Mouse (Mus musculus) stomach, postnatal 0 days (tissue): ENCODE measurements at regions not wholly inside any gene's neighbourhood (a gene's known extent, or its start where the extent isn't known, plus 50 kb on each side); places are given as distances from the start of the nearest gene placed in this dataset.

Source experiments
- CTCF ChIP-seq: IDR thresholded peaks from 2 replicates; pipeline ENCODE4 v1.5.1; 2016; ENCODE audit warnings: antibody characterized with exemption, low read depth, mild to moderate bottlenecking, moderate library complexity
- EP300 ChIP-seq: optimal IDR thresholded peaks from 2 replicates; pipeline ENCODE3; 2016; ENCODE audit warnings: antibody characterized with exemption

DNA sequence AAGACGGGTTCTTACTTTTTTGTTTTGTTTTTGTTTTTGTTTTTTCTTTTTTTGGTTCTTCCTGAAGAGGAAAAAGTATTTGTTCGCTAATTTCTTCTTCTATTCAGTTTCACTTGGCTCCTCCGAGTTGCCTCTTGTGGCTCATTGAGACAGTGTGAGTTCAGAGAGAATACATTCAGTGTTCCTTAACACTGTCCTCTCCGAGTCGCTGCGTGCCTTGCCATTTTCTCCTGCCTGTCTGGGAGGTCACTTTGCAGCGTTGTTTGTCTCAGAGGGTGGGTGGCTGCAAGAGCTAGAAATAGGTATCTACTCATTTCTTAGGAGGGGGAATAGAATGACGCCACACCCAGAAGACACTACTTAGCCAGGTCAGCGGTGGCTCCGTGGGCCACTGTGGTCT is 98.6 kb upstream of the Ccdc54 start:
- TF ChIP-seq EP300, result no peak
- no peak for TF ChIP-seq CTCF
